Mouse (Mus musculus) myocyte (in vitro differentiated cells): ENCODE data around the gene Tgfb3.

Source experiments
- CEBPB ChIP-seq: IDR thresholded peaks from 2 replicates; pipeline ENCODE4 v1.6.1; 2011; ENCODE audit warnings: mild to moderate bottlenecking, moderate library complexity; ENCODE audit not compliant: poor library complexity, insufficient read depth, severe bottlenecking
- E2F4 ChIP-seq: IDR thresholded peaks from one replicate; pipeline ENCODE4 v1.6.1; 2011; ENCODE audit warnings: mild to moderate bottlenecking, control low read depth, moderate library complexity; ENCODE audit not compliant: insufficient read depth
- MAX ChIP-seq: IDR thresholded peaks from one replicate; pipeline ENCODE4 v1.6.1; 2011; ENCODE audit warnings: low read depth, mild to moderate bottlenecking, control low read depth
- MYOG ChIP-seq, 3 experiments: IDR thresholded peaks; one replicate each; pipeline ENCODE4 v1.6.1; 2011; ENCODE audit warnings: control low read depth in 2 of 3, low read depth in 2 of 3, mild to moderate bottlenecking in 2 of 3; ENCODE audit not compliant: insufficient read length in 2 of 3, control insufficient read depth in 1 of 3, insufficient read depth in 1 of 3
- POLR2A ChIP-seq: IDR thresholded peaks from one replicate; pipeline ENCODE4 v1.6.1; 2011; ENCODE audit warnings: low read depth, mild to moderate bottlenecking, control low read depth, moderate library complexity; ENCODE audit not compliant: insufficient read length
- POLR2AphosphoS2 ChIP-seq: IDR thresholded peaks from one replicate; pipeline ENCODE4 v1.6.1; 2011; ENCODE audit warnings: low read depth, control low read depth; ENCODE audit not compliant: insufficient read length
- REST ChIP-seq: IDR thresholded peaks from one replicate; pipeline ENCODE4 v1.6.1; 2011; ENCODE audit warnings: mild to moderate bottlenecking, control low read depth, moderate library complexity; ENCODE audit not compliant: insufficient read depth, insufficient read length
- SRF ChIP-seq: IDR thresholded peaks from one replicate; pipeline ENCODE4 v1.6.1; 2011; ENCODE audit warnings: low read depth; ENCODE audit not compliant: control insufficient read depth, insufficient read length
- TCF12 ChIP-seq: IDR thresholded peaks from one replicate; pipeline ENCODE4 v1.6.1; 2011; ENCODE audit warnings: mild to moderate bottlenecking, control low read depth; ENCODE audit not compliant: poor library complexity, insufficient read depth, severe bottlenecking
- TCF3 ChIP-seq: IDR thresholded peaks from one replicate; pipeline ENCODE4 v1.6.1; 2011; ENCODE audit warnings: low read depth, control low read depth; ENCODE audit not compliant: insufficient read length
- USF1 ChIP-seq: IDR thresholded peaks from one replicate; pipeline ENCODE4 v1.6.1; 2011; ENCODE audit warnings: low read depth, mild to moderate bottlenecking, control low read depth, moderate library complexity

GRCm38 (mm10) chr12:86046776-86047175 is 32.1 kb downstream of the Tgfb3 start:
- no peak for TF ChIP-seq POLR2A
- no peak for TF ChIP-seq E2F4
- no peak for TF ChIP-seq MAX
- no peak for TF ChIP-seq REST
- no peak for TF ChIP-seq CEBPB
- TF ChIP-seq POLR2AphosphoS2, result no peak
- no peak for TF ChIP-seq TCF12
- TF ChIP-seq MYOG (IDR thresholded peaks at IDR 0.05; ENCODE audit: control insufficient read depth in 1 of 3, insufficient read depth in 1 of 3, insufficient read length in 2 of 3, low read depth in 2 of 3), result no peak
- TF ChIP-seq USF1, result no peak
- no peak for TF ChIP-seq TCF3
- no peak for TF ChIP-seq SRF
